ENCODE assay signal across 9 mouse cellular contexts in the genomic region with DNA sequence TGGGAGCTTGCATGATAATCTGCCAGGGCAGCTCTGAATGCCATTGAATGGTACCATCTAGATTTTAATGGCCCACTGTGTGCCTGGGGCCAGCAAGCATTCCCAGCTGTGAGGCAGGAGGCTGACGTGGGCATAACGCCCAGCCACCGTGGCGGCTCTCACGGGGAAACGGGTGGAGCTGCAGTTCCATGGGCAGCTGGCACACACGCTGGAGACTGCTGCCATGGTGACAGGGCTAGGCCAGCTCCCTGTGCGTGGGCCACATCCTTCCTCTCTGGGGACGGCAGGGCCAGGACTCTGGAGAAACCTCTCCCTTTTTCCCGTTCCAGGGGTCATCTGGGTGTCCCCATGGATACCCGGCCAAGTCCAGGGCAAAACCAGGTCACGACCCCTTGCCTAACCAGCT. TPM values are rescaled to one million over a fixed set of nuclear protein-coding genes. Genes with fewer than 3 reads are reported as not detected.
DNase-seq lines count a peak whose midpoint lies in the region; ATAC-seq and TF ChIP-seq lines count a peak whose summit lies in the region.
"Had no signal": no experiment of that assay in that cellular context is flagged by ENCODE, and none has a peak within 500 bp of the region (broad histone marks: within the 10 kb centered on the region; RNA-seq: fewer than 3 reads in every experiment).

No protein-coding gene starts in this region.

- no peaks in the 10 kb centered on the region for H3K27me3 ChIP-seq in forebrain, embryonic 14.5 days (replicated peaks; ENCODE audit: control insufficient read depth, insufficient read depth, low read length)
- H3K27me3 ChIP-seq in hindbrain, embryonic 12.5 days = no peaks in the 10 kb centered on the region
- H3K27me3 ChIP-seq in myocyte (ENCODE audit: control insufficient read depth, insufficient read depth, insufficient read length) = no peaks in the 10 kb centered on the region

- H3K27ac ChIP-seq in forebrain, embryonic 14.5 days (ENCODE audit: low read depth, low read length) = peak overlapping the region; percentile 58; the same call in 1 of the 2 replicates
- 0 out of 2 replicates have a peak overlapping the region, but pooled peaks have one; percentile 25 for H3K27ac ChIP-seq in hindbrain, embryonic 12.5 days

- no peak overlapping the region for H3K4me3 ChIP-seq in lung, adult 2 months (replicated peaks; ENCODE audit: extremely low read depth, low read depth, low read length)
- no peak overlapping the region for H3K4me3 ChIP-seq in forebrain, embryonic 14.5 days (ENCODE audit: low read depth, low read length)
- H3K4me3 ChIP-seq in hindbrain, embryonic 12.5 days = no peak overlapping the region
- H3K4me3 ChIP-seq in myocyte = no peak overlapping the region
- H3K4me3 ChIP-seq: megakaryocyte, embryonic 14.5 days had no signal

- no peak overlapping the region for H3K4me2 ChIP-seq in forebrain, embryonic 14.5 days (ENCODE audit: low read length)
- H3K4me2 ChIP-seq in hindbrain, embryonic 12.5 days (replicated peaks) = no peak overlapping the region
- H3K4me2 ChIP-seq in myocyte (ENCODE audit: low read depth) = peak overlapping the region; percentile 30

- H3K4me1 ChIP-seq in lung, adult 2 months (ENCODE audit: control insufficient read depth, insufficient read depth, low read length) = peaks cover 6% of the 10 kb centered on the region; the same call in 1 of the 2 replicates
- H3K4me1 ChIP-seq in forebrain, embryonic 14.5 days (ENCODE audit: control insufficient read depth, insufficient read depth, low read length) = peaks cover 17% of the 10 kb centered on the region
- peaks cover 19% of the 10 kb centered on the region for H3K4me1 ChIP-seq in hindbrain, embryonic 12.5 days

- H3ac ChIP-seq in myocyte (ENCODE audit: control insufficient read depth, insufficient read length) = no peak overlapping the region

- no peaks in the 10 kb centered on the region for H3K79me2 ChIP-seq in myocyte (ENCODE audit: control insufficient read depth, insufficient read depth)

- peak; percentile 65 to 66 for DNase-seq in lung, adult 18-20 months
- DNase-seq in lung, adult 2 months = no peak
- peak; percentile 82 for DNase-seq in forebrain, embryonic 14.5 days (ENCODE audit: low spot score)
- peak; percentile 82 for DNase-seq in left cerebral cortex, adult 11 months (ENCODE audit: low spot score)

- peak; percentile 80 for ATAC-seq in forebrain, embryonic 14.5 days
- ATAC-seq in hindbrain, embryonic 12.5 days (ENCODE audit: low FRiP score) = peak; percentile 51; the same call in 1 of the 2 replicates
- no peak for ATAC-seq in megakaryocyte progenitor cell, adult 5-6 weeks (replicated peaks; ENCODE audit: poor library complexity)
- no peak for ATAC-seq in activated CD4-positive, CD25-positive, alpha-beta regulatory T cell, adult 4 months

- TF ChIP-seq POLR2A in lung, adult 2 months (IDR thresholded peaks at IDR 0.05; ENCODE audit: borderline replicate concordance, extremely low read depth, low read depth, low read length) = no peak
- TF ChIP-seq POLR2A in myocyte (IDR thresholded peaks at IDR 0.05; ENCODE audit: insufficient read length, low read depth) = no peak

- H3K36me3 ChIP-seq in forebrain, embryonic 14.5 days (ENCODE audit: control insufficient read depth, insufficient read depth, low read length) = no peaks in the 10 kb centered on the region
- H3K36me3 ChIP-seq in hindbrain, embryonic 12.5 days = no peaks in the 10 kb centered on the region
- no peaks in the 10 kb centered on the region for H3K36me3 ChIP-seq in myocyte (ENCODE audit: control insufficient read depth, insufficient read depth)

- no peak for TF ChIP-seq CTCF in lung, adult 2 months (IDR thresholded peaks at IDR 0.05; ENCODE audit: insufficient read depth, low read length)

- 18% methylated on average over 12 of the region's 12 CpGs for WGBS in lung, adult 2 months
- 38% methylated on average over 12 of the region's 12 CpGs for WGBS in forebrain, embryonic 14.5 days
- 37% methylated on average over 12 of the region's 12 CpGs for WGBS in hindbrain, embryonic 12.5 days

- no peak overlapping the region for H3K9ac ChIP-seq in forebrain, embryonic 14.5 days (ENCODE audit: low read length)
- H3K9ac ChIP-seq in hindbrain, embryonic 12.5 days = no peak overlapping the region

- H3K9me3 ChIP-seq in forebrain, embryonic 14.5 days (replicated peaks; ENCODE audit: control insufficient read depth, low read length) = no peaks in the 10 kb centered on the region
- H3K9me3 ChIP-seq in hindbrain, embryonic 12.5 days (replicated peaks) = peaks cover 6% of the 10 kb centered on the region; the same call in 1 of the 2 replicates

TF ChIP-seq in myocyte, 11 proteins besides CTCF, POLR2A, EP300 and RAD21:
- peak in 2 of 3 experiments; percentile 89 to 98 for TF ChIP-seq MYOD1 (IDR thresholded peaks at IDR 0.05; ENCODE audit: control insufficient read depth in 1 of 3, insufficient read length in 2 of 3, low read depth in 2 of 3)
- TF ChIP-seq MAX (IDR thresholded peaks at IDR 0.05; ENCODE audit: low read depth) = no peak
- TF ChIP-seq TCF3 (IDR thresholded peaks at IDR 0.05; ENCODE audit: insufficient read length, low read depth) = peak; percentile 68
- TF ChIP-seq MYOG (IDR thresholded peaks at IDR 0.05; ENCODE audit: control insufficient read depth in 1 of 3, insufficient read depth in 1 of 3, insufficient read length in 2 of 3, low read depth in 2 of 3) = peak; percentile 66 to 98 (median 91)
- TF ChIP-seq REST (IDR thresholded peaks at IDR 0.05; ENCODE audit: insufficient read depth, insufficient read length) = no peak
- TF ChIP-seq TCF12 (IDR thresholded peaks at IDR 0.05; ENCODE audit: insufficient read depth, poor library complexity, severe bottlenecking) = no peak
- no peak for TF ChIP-seq POLR2AphosphoS2 (IDR thresholded peaks at IDR 0.05; ENCODE audit: insufficient read length, low read depth)
- TF ChIP-seq USF1 (IDR thresholded peaks at IDR 0.05; ENCODE audit: low read depth) = no peak
- no peak for TF ChIP-seq SRF (IDR thresholded peaks at IDR 0.05; ENCODE audit: control insufficient read depth, insufficient read length, low read depth)
- no peak for TF ChIP-seq E2F4 (IDR thresholded peaks at IDR 0.05; ENCODE audit: insufficient read depth)
- no peak for TF ChIP-seq CEBPB (IDR thresholded peaks at IDR 0.05; ENCODE audit: insufficient read depth, poor library complexity, severe bottlenecking)

RNA-seq across cellular contexts. Expression of gene Ncor2, which starts 47.2 kb away (rescaled TPM):
- 65.5 and 78.9 TPM in 2 replicates for polyA plus RNA-seq in lung, adult 2 months (2012; rRNA removed)
- 15.1 and 22.3 TPM in 2 replicates for polyA plus RNA-seq in forebrain, embryonic 14.5 days (2014; fragmentation: Nextera tagmentation; extraction: Ambion mirVana)
- 30.2 and 31.0 TPM in 2 replicates for polyA plus RNA-seq in hindbrain, embryonic 12.5 days (2016; fragmentation: Nextera tagmentation; extraction: Ambion mirVana)
- 127 TPM for polyA plus RNA-seq in myocyte (2012; fragmentation: generic; extraction: Trizol)
- total RNA-seq in megakaryocyte progenitor cell, adult 5-6 weeks (2015) = 50.1 and 57.3 TPM in 2 replicates
- total RNA-seq in megakaryocyte progenitor cell, adult 5-6 weeks (2017) = 8.4 and 10.9 TPM in 2 replicates
- polyA plus RNA-seq in activated CD4-positive, CD25-positive, alpha-beta regulatory T cell, adult 4 months (2017; shearing (Covaris generic)) = 1 to 10 TPM; 2.9 to 8.0 TPM

Comparison
In these comparisons a context has a peak if more than half of its experiments do, and no peak if none do; other contexts are left out.
1. ATAC-seq: peak in forebrain, embryonic 14.5 days (single experiment) and hindbrain, embryonic 12.5 days (single experiment); none in megakaryocyte progenitor cell, adult 5-6 weeks (single experiment) and activated CD4-positive, CD25-positive, alpha-beta regulatory T cell, adult 4 months (single experiment).